Mouse (Mus musculus) spleen, adult 12 weeks (tissue): ENCODE results near the gene Abcd3.

ENCODE experiments used
- DNase-seq: peaks from one replicate; pipeline ENCODE4 v3.0.0; 2022; ENCODE audit warnings: low spot score

Abcd3 gene

DNA sequence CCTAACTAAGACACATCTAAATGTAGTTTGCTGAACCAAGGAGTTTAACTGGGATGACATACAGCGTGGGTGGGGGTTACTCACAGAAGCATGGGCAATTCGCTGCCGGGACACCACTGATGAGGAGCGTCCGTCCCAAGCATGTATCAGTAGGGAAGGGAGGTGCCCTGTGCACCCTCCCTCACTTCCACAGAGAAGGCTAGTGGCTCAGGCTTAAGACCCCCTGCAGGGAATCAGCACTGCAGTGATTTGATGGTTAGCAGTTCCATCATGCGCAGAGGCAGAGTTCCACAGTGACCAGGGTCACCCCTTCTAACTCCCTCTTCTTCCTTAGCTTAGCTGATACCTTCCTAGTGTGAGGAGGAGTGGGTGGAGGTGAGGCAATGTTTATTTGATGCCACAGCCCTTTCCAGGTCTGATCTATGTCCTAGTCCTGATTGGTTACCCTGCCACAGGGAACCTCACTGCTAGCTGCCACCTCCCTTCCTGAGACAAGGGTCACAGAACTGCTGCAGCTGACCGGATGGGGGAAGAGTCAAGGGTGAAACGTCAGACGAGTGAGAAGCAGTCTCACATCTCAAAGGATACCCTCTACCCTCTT, 76.3 kb downstream of the Abcd3 start:
- no peak for DNase-seq

GRCm38 (mm10) chr3:121737901-121738300, 77.2 kb downstream of the Abcd3 start:
- DNase-seq = no peak

- no peak for DNase-seq
These were observed 77.6 kb downstream of the Abcd3 start for GRCm38 (mm10) chr3:121737453-121737852.

- DNase-seq = peak; percentile 17
These were observed 78.9 kb downstream of the Abcd3 start for GRCm38 (mm10) chr3:121736025-121736744.

- no peak for DNase-seq
These were observed 79.6 kb downstream of the Abcd3 start for GRCm38 (mm10) chr3:121735542-121735941.

- DNase-seq = no peak
These were observed 85.4 kb downstream of the Abcd3 start for GRCm38 (mm10) chr3:121729678-121730077.

GRCm38 (mm10) chr3:121725651-121726050, 89.5 kb downstream of the Abcd3 start:
- no peak for DNase-seq

GRCm38 (mm10) chr3:121724553-121724952, 90.5 kb downstream of the Abcd3 start:
- DNase-seq = no peak

DNA sequence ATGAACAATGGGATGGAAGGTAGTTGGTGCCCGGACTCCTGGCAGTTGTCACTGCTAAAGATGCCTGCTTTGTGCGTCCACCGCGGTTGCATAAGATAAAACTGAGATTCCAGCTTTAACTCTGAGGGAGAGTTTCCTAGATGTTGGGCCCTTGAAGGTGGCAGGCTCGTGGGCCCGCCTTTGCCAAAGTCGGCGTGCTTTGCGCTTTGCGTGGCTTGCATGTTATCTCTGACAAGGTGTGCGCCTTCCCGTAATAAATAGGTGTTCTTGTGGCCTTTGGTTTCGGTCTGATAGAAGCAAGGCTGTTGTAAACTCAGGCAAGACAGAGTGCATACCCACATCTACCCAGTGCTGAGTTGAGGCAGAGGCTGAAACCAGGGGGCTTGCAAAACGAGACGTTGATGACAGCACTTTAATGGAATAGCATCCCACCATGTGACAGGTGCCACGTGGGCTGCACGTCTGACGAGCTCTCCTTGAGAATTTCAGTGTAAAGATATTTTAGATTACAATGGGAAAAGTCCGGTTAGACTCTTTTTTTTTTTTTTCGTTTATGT, 91.1 kb downstream of the Abcd3 start:
- no peak for DNase-seq

DNA sequence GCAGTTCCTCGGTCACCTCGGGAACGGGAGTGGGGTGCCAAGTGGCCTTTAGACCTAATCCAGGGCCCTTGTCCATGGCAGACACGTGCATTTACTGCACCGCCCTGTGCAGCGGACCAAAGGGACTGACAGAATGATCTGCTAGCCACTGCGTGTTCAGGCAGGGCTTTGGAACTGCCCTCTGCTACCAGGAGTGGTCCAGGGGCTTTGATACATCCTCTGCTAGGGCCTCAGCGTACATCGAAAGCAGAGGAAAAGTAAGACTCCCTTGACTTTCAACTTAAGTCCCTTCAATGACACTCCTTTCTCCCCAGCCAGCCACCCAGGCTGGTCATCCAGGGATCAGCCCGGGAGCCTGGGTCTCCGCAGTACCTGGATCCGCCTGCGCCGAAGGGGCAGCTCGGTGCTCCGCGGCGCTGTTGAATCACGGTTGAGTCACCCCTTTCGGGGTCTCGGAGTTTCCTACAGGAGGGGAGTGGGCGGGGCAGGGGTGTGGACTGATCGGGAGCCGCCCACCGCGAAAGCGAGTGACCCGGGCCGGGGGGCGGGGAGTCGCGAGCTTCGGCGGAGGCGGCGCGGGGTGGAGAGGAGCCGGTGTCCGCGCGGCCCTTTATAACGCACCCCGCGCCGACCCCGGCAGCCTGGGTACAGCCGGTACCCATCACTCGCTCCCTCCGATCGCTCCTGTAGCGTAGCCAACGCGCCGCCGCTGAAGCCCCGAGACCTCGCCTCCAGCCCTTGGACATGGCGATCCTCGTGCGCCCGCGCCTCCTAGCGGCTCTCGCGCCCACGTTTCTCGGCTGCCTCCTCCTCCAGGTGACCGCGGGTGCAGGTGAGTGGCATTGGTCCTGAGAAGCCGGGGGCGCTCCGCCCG, 91.9 kb downstream of the Abcd3 start, which contains the start of gene F3:
Gene F3 (plus strand): TSS at position 567 of the 874 bp plus-strand sequence.
- no peak for DNase-seq

DNA sequence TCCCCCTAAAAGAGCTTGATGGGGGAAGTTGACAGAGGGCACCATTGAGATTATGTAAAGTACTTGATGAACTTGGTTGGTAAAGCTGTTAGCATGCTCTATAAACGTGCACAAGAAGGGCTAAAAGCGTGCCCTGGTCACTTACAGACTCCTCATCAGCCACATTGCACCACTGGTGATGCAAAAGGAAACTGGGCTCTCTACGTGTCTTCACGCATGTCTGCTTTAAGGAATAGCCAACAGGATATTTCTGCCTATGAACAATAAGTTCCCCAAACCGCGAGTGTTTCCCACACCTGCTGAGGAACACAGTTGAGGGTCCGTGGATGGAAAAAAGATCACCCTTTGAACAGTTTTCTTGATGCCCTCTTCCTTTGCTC, 93.4 kb downstream of the Abcd3 start:
- DNase-seq = no peak

DNA sequence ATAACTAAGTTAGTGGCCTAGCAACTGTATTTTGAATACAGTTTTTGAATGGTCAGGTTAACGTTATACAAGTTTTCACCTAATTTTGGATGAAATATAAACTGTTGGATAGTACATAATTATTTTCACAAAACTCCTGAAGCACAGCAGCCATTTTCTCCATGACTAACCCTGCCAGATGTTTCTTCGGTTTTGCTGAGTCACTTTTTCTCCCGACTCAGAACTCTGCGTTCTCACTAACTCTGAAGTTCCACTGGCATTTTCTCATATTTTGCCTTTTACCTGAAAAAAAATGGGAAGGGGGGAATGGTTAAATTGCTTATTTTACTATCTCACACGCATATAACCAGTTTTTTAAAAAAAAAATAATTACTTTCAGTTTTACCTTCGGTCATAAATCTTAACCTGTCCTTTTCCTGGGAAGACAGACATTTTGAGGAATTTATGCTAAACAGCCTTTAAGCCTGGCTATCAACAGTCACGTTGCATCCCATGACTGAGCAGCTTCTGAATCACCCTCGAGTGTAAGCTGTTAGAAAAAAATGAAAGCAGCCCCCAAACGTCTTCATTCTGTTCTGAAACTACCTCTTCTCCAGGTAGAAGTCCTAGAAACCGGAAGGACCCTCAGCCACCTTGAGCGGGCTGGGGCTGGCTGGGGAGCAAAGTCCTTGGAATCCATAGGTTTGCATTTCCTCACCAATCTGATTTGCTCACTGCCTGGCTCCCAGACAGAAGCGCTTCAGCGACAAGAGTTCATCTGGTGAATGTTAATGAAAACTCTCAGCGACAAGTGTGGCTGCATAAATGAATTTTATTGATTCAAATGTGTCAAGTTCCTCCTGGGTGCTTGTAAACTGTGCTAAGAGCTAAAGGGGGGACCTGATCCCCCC, 94.1 kb downstream of the Abcd3 start:
- no peak for DNase-seq

DNA sequence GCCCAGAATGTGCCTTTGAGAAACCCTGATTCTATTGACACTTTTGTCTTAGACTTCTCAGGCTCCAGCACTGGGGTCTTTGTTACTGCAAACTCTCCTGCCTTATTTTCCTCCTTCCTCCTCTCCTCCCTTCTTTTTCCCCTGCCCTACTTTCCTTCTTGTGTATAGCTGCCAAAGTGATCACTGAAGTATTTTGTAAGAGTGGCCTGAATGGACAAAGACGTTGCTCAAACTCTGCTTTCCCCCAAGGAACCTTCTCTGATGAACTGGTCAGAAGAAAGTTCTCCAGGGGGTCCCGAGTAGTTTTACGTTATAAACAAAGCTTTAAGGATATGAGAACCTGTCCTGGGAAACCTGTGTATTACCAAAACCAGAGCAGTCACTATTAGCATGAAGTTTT, 95.4 kb downstream of the Abcd3 start:
- no peak for DNase-seq

- DNase-seq = no peak
These were observed 96.4 kb downstream of the Abcd3 start for GRCm38 (mm10) chr3:121718679-121719078.

DNA sequence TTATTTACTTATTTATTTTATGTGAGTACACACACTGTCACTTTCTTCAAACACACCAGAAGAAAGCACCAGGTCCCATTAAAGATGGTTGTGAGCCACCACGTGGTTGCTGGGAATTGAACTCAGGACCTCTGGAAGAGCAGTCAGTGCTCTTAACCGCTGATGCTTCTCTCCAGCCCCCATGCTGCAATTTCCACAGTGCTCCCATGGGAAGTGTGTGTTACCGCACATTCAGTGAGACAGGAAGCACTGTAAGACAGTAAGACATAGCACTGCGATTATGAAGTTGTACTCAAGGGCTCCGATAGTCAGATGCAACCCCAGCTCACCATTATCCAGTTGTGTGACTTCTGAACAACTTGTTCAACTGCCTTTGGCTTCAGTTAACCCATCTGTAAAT, 98.6 kb downstream of the Abcd3 start:
- no peak for DNase-seq

GRCm38 (mm10) chr3:121715741-121716459, 99.2 kb downstream of the Abcd3 start:
- DNase-seq = no peak

GRCm38 (mm10) chr3:121715336-121715735, 99.8 kb downstream of the Abcd3 start:
- DNase-seq = no peak

- no peak for DNase-seq
These were observed 100.6 kb downstream of the Abcd3 start for GRCm38 (mm10) chr3:121714461-121714860.

- DNase-seq = no peak
These were observed 101.3 kb downstream of the Abcd3 start for GRCm38 (mm10) chr3:121713816-121714215.

DNA sequence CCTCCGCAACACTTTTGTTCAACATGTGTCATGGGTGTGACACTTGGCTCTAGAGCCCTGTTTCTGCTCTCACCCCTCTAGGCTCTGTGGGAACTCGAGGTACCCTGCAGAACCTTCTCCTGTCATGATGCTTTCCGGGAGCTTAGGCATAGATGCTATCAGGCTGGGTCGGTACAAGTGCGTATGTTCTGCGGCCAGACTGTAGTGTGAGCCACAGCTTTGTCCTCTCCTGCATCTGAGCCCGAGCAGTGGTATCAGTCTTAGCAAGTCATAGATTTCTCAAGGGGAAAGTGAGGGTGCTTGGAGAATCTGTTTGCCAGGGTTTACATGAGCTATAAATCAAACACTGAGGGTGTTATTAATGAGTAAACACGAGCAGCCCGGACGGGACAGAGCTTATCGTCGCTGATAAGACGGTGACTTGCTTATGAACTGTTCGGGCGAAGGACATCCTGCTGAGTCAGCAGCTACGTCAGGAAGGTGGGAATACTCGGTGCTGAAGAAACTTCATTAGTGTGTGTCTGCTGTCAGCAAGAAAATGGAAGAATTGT, 101.9 kb downstream of the Abcd3 start:
- DNase-seq = no peak

DNA sequence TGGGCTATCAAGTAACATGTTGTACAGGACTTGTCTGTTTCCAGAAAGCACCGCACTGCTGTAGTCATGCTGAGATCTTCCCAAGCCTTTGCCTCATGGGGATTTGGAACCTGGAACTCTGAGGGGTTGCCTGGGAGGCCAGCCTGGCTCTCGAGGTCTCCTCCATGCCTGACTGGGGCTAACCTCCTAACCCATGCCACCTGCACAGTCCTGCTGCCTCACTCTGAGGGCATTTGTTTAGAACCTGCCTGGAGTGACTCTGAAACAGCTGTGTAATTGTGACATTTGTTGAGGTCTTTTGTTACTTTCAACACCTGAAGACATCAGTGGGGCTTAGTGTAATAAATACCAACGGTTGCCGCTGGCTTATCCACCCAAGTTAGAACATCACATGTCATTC, 102.9 kb downstream of the Abcd3 start:
- DNase-seq = no peak
